Mouse (Mus musculus): ENCODE data around the gene Rgs5. TPM values are rescaled to one million over a fixed set of nuclear protein-coding genes. Genes with fewer than 3 reads are reported as not detected.
A peak's percentile ranks its signal among the peaks of the same experiment; 100 is the strongest.

Gene Rgs5
- total RNA-seq, 2 experiments from 2014 or later, result 42.4 to 42.6 TPM

DNA sequence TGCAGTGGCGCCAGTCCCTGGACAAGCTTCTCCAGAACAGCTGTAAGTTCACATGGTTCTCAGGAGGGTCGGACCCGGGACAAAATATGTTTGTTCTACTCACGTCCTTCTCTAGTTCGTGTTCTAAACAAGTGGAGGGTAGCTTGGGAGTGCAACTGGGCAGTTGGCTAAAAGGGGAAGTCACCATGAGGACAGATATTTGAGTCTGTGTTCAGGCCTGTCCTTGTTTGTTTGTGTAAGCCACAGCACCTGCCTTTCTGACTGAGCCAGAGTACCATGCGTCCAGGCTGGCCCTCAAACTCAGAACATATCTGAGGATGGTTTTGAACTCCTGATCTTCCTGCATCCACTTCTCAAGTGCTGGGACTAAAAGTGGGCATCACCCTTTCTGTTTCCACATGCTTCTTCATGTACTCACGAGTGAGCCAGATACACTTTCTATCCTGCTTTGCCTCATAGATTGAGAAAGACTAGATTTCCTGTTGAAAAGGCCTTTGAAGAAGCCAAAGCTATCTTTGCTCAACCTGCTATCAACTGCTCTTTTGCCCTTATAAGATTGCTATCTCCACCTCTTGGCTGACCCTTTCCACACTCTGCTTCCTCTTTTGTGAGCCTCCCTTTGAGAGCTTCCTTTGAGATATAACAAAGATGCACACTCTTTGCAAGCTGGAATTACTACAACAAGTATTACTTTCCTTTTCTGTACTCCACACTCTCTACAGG, 27.6 kb downstream of the Rgs5 start:
- H3K27ac ChIP-seq, result no peak overlapping the region
- DNase-seq (ENCODE audit: low spot score in 2 of 2), result no peak
- no peak for TF ChIP-seq CTCF (conservative IDR thresholded peaks at IDR 0.05)
- no peak overlapping the region for H3K4me3 ChIP-seq

DNA sequence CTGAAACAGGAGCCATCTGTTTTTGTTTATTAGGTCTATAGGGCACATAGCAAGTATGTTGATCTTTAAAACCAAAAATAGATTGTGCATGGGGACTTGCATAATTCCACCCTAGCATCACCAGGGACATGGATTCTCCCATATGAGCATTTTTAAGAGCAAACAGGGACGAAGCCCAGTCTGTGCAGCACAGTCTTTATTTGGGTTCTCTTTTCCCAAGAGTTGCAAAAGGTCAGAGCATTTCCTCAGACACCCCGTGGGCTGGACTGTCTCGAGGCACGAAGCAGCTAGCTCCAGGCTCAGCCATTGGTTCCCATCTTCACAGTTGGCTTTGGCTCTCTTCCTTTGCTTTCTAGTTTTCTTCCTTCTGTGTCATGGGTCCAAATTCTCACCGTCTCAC, 30.0 kb downstream of the Rgs5 start:
- H3K27ac ChIP-seq, result no peak overlapping the region
- H3K4me3 ChIP-seq, result no peak overlapping the region
- TF ChIP-seq CTCF (conservative IDR thresholded peaks at IDR 0.05), result no peak
- no peak for DNase-seq (ENCODE audit: low spot score in 2 of 2)

DNA sequence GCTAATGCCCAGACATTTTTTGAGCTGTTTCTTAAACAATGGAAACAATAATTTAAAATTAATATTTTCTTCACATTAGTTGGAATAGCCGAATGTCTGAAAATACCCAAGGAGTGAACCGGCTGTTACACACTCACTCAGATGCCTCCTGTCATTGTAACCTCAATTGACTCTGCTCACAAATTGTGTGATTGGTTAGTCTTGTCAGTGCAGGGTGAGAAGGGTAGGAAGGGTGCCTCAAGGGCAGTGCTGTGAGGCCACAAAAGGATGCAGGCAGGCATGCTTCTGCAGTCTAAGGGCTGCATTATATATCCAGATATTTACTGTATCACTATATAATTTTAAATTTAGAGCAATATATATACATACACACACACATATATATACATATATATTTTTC, 37.7 kb downstream of the Rgs5 start:
- DNase-seq (ENCODE audit: low spot score in 2 of 2), result no peak
- Histone ChIP-seq H3K4me3 (no peak overlapping the region), H3K27ac (no peak overlapping the region)
- TF ChIP-seq CTCF (conservative IDR thresholded peaks at IDR 0.05), result no peak

DNA sequence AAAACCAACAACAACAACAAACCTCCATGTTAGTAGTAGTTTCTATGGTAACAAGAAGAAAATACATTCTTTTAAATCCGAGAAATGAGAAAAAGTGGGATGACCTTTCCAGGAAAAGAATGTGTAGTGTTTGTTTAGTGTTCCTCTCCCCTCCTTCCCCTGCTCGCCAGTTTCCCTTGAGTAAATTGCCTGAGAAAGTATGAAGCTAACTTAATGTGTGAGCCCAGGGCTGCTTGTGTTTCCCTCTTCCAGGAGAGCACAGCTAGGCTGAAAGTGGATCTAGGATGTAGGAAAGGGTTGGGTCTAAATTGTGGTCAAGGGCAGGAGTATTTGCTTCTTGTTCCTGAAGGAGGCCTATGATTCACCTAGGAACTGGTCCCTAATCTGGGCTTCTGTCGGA, 38.2 kb downstream of the Rgs5 start:
- TF ChIP-seq CTCF (conservative IDR thresholded peaks at IDR 0.05), result no peak
- Histone ChIP-seq H3K27ac (no peak overlapping the region), H3K4me3 (no peak overlapping the region)
- DNase-seq (ENCODE audit: low spot score in 2 of 2), result no peak

DNA sequence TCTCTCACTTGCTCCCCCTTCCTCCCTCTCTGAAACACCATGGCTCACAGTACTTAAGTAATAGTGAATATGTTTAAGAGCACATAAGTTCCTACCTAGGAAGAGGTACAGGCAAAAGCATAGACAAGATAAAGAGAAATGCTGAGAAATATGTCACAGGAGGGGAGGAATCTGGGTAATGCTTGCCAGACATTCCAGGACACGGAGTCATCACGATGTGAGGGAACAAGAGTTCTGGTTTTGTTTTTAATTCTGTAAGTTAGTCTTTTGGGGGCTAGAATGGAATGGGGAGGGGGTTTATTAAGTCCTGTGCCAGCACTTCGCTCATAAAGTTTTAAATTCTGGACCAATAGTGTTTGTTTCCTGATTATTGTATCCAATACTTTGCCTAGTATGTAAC, 40.1 kb downstream of the Rgs5 start:
- Histone ChIP-seq H3K4me3 (no peak overlapping the region), H3K27ac (no peak overlapping the region)
- DNase-seq (ENCODE audit: low spot score in 2 of 2), result no peak
- no peak for TF ChIP-seq CTCF (conservative IDR thresholded peaks at IDR 0.05)

DNA sequence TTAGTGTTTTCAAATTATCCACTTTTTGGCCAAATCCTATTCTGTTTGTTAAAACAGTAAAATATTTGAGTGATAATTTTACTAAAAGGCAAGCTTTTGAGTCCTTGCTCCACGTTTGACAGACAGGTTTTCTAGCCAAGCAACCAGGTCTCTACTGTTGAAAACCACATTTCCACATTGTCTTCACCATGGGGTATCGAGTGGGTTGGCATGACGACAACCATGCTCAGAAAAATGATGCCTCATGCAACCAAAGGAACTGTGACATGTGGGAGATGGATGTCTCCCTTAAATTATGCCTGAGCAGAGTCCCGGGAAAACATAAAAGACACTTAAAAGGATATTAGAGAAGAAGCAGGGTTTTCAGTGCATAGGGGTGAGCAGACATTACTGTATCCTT, 41.9 kb downstream of the Rgs5 start:
- H3K27ac ChIP-seq, result no peak overlapping the region
- DNase-seq (ENCODE audit: low spot score in 2 of 2), result no peak
- no peak for TF ChIP-seq CTCF (conservative IDR thresholded peaks at IDR 0.05)
- H3K4me3 ChIP-seq, result no peak overlapping the region

DNA sequence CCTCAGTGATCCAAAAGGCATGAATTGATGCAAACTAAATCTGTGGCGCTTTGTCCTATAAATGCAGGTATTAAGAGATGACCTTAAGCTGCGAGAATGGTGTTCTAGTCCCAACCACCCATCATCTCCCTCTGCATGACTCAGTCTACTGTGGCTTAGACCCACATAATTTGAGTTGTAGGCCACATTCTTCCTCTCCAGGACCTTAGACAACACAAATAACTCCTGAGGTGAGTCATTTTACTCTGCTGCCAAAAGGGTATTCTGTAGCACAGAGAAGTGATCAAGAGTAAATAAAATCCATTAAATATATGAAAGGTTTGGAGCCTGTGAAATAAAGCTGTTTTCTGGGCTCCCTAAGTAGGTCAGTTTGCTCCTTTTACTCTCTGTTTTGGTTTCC, 43.9 kb downstream of the Rgs5 start:
- Histone ChIP-seq H3K4me3 (no peak overlapping the region), H3K27ac (no peak overlapping the region)
- TF ChIP-seq CTCF (conservative IDR thresholded peaks at IDR 0.05), result no peak
- no peak for DNase-seq (ENCODE audit: low spot score in 2 of 2)

DNA sequence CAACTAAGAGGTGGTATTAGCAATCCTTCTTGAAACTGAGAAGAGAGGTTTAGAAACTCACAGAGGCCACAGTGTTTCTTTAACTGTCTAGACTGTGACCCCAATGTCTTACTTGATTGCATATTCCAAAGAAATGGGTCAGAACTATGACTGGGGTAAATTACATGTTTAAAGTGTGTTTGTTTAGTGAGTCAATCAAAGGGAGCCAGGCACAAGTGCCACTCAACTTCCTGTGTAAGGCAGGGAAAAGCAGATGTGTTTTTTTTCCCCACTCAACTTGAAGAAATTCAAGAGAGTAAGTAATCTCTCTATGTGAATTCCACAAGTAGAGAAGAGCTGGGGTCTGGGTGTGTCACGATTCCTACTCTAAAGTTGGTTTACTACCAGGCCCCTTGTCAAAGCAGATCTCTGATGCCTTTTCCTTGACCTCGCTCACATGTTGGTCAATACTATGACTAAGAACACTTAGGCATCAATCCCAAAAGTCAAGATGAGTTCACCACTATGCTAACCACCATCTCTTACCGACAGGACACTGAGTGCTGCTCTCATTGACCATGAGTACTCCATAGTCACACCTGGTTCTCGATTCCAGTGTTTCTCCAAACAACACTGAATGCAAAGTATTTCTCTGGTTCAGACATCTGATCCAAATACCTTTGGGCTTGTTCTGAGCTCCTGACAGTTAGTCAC, 49.2 kb downstream of the Rgs5 start:
- no peak for DNase-seq (ENCODE audit: low spot score in 2 of 2)
- Histone ChIP-seq H3K4me3 (no peak overlapping the region), H3K27ac (no peak overlapping the region)
- no peak for TF ChIP-seq CTCF (conservative IDR thresholded peaks at IDR 0.05)

DNA sequence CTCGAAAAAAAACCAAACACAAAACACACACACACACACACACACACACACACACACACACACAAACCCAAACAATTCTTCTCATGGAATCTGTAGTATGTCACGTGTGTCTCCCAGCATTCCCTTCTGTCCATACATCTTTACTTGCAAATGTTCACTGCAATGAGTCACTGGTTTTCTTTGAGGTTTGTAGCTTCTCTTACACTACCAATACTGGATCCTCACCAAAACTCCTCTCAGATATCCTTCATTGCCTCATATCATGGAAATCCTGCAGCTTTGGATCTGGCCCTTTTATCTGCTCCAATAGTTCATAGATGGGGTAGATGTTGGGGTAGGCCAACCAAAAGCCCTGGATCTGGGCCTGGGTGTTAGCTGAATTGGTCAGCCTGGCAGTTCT, 66.5 kb downstream of the Rgs5 start:
- no peak for DNase-seq (ENCODE audit: low spot score in 2 of 2)
- Histone ChIP-seq H3K4me3 (no peak overlapping the region), H3K27ac (no peak overlapping the region)
- TF ChIP-seq CTCF (conservative IDR thresholded peaks at IDR 0.05), result no peak

DNA sequence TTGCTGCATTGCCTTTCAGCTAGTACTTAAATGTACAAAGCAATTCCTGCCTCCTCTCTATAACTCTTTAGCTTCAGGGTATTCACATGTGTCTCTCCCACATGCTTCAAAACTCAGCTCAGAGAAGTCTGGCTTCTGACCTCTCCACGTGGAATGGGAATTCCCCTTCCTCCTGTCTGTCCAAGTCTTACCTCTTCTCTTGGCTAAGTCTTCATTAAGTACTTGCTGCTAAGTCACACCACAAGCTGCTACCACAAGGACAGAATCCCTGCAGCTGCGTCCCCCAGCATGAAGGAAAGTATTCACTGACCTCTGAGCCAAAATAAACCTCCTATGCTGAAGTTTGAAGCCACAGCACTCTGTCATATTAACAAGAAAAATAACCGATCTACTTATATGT, 71.0 kb downstream of the Rgs5 start:
- DNase-seq (ENCODE audit: low spot score in 2 of 2), result no peak
- no peak for TF ChIP-seq CTCF (conservative IDR thresholded peaks at IDR 0.05)
- no peak overlapping the region for H3K27ac ChIP-seq
- H3K4me3 ChIP-seq, result no peak overlapping the region

DNA sequence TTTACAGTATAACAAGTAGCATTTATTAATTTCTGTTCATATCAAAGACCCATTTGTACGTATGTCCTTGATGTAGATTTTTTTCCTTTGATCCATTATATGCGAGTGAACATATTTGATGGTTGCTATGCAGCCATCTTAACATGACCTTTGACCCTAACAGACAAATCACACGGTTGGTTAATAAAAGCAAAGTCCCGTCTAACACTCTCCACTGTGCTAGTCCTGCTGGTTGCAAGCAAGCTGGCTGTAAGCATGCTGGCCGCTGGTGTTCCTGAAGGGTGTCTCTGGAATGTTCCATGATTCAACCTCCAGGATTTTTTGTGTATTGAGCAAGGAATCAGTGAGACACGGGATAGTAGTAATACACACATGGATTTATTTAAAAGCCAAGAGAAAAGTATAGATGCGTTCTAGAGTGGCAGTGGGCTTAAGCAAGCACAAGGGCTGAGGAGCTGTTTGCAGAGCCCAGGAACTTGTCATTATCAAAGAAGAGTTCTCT, 75.3 kb downstream of the Rgs5 start:
- Histone ChIP-seq H3K4me3 (no peak overlapping the region), H3K27ac (no peak overlapping the region)
- DNase-seq (ENCODE audit: low spot score in 2 of 2), result no peak
- no peak for TF ChIP-seq CTCF (conservative IDR thresholded peaks at IDR 0.05)

DNA sequence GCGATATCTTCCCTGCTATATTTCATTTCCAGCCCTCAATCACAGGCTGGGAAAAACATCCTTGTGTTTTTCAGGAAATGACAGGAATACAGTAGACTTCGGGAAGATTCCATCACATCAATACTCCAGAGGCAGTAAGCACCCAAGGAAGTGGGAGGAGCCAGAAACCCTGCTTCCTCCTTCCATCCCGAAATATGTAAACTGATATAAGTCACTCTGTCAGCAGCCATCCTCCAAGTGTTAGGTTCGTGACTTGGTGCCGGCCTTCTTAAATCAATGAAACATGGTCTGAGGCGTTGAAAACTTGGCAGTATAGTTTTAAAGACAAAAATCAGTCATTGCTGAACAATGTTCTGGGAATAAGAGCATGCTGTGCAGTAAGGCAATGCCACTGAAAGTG, 80.8 kb downstream of the Rgs5 start:
- no peak overlapping the region; the same call in 1 of the 2 replicates for H3K27ac ChIP-seq
- no peak for DNase-seq (ENCODE audit: low spot score in 2 of 2)
- TF ChIP-seq CTCF (conservative IDR thresholded peaks at IDR 0.05), result no peak
- no peak overlapping the region for H3K4me3 ChIP-seq

DNA sequence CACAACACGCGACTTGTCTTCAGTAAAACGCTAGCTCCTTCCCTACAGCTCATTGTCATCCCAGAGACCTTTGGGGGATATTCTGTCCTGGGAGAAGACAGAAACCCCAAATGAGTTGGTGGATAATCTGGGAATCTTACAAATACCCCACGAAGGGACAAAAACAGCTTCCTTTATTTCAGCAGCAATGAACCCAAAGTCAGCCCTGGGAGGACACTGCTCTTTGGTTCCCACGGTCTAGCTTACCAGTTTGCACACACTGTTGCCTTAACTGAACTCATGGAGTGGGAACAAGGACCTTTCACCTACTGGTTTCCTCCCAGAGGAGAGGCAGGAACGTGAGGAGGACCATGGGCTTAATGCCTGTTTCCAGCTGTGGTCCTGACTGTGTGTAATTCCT, 81.9 kb downstream of the Rgs5 start:
- H3K4me3 ChIP-seq, result no peak overlapping the region
- no peak for DNase-seq (ENCODE audit: low spot score in 2 of 2)

DNA sequence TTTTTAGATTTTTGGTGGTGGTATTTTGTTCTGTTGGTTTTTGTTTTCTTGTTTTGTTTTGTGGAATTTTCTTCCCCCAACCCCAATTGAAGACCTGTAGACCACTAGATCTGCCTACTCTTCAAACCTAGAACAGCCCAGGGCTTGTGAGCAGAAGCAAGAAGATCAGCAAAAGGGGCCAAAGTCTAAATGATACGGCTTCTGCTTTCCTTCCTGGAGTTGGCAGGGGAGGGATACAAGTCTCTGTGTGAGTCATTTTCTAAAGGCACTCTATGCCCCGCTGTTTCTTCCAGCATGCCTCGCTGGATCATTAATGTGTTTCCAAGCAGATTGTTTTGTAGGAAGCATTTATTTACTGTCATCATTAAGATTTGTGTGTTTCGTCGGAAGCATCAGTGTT, 85.8 kb downstream of the Rgs5 start:
- no peak for DNase-seq (ENCODE audit: low spot score in 2 of 2)
- no peak for TF ChIP-seq CTCF (conservative IDR thresholded peaks at IDR 0.05)
- Histone ChIP-seq H3K4me3 (no peak overlapping the region), H3K27ac (no peak overlapping the region)

More for the DNA sequence above, 81.9 kb downstream of the Rgs5 start:
- peak overlapping the region; percentile 55; the same call in 1 of the 2 replicates for H3K27ac ChIP-seq
- no peak for TF ChIP-seq CTCF (conservative IDR thresholded peaks at IDR 0.05)

Other genes with a start within 250 kb of the Rgs5 start
- gene Nuf2, start 124.0 kb upstream of the Rgs5 start, total RNA-seq (2021), result 1 to 10 TPM; 3.2 to 4.1 TPM
- 100 to 1,000 TPM; 107 to 122 TPM for gene Rgs4, start 92.1 kb downstream of the Rgs5 start, total RNA-seq (2021)

All from layer of hippocampus, adult 2 months (tissue).